Mouse (Mus musculus) testis, adult 2 months (tissue): ENCODE data around the gene Ccsap. TPM values are rescaled to one million over a fixed set of nuclear protein-coding genes. Genes with fewer than 3 reads are reported as not detected.

ENCODE experiments used
- H3K27ac ChIP-seq: fragments of 200-500 bp; 2 replicates; pipeline ENCODE4 v1.5.1; 2012; ENCODE audit warnings: low read depth, low read length; ENCODE audit not compliant: control insufficient read depth, insufficient read depth
- H3K27me3 ChIP-seq: fragments of 200-500 bp; 2 replicates; pipeline ENCODE4 v1.6.1; 2012; ENCODE audit warnings: mild to moderate bottlenecking, low read length, moderate library complexity; ENCODE audit not compliant: control insufficient read depth, insufficient read depth
- H3K36me3 ChIP-seq: fragments of 200-500 bp; 2 replicates; pipeline ENCODE4 v1.6.1; 2012; ENCODE audit warnings: mild to moderate bottlenecking, low read length; ENCODE audit not compliant: control insufficient read depth, insufficient read depth
- H3K4me1 ChIP-seq: fragments of 200-500 bp; 2 replicates; pipeline ENCODE4 v1.6.1; 2012; ENCODE audit warnings: low read length; ENCODE audit not compliant: control insufficient read depth, insufficient read depth
- H3K4me3 ChIP-seq: fragments of 200-500 bp; 2 replicates; pipeline ENCODE4 v1.5.1; 2012; ENCODE audit warnings: low read depth, mild to moderate bottlenecking, low read length, moderate library complexity, mixed read lengths; ENCODE audit not compliant: control insufficient read depth
- CTCF ChIP-seq: fragments of 200-500 bp; IDR thresholded peaks from 2 replicates; pipeline ENCODE4 v1.5.1; 2012; ENCODE audit warnings: low read depth, mild to moderate bottlenecking, inconsistent platforms, low read length, moderate library complexity; ENCODE audit not compliant: control insufficient read depth, insufficient read depth, insufficient replicate concordance
- POLR2A ChIP-seq: fragments of 200-500 bp; IDR thresholded peaks from 2 replicates; pipeline ENCODE4 v1.6.1; 2012; ENCODE audit warnings: low read depth, mild to moderate bottlenecking, inconsistent platforms, low read length, moderate library complexity; ENCODE audit not compliant: control insufficient read depth
- polyA plus RNA-seq: library from polyadenylated mRNA; depleted of rRNA; stranded (reverse); fragments of >200 nt; gene quantifications from 2 replicates; pipeline ENCODE4 v1.2.3, GENCODE M21; 2012

Gene Ccsap
- polyA plus RNA-seq, 1 experiment, result 28.2 TPM

- TF ChIP-seq CTCF (no peak), POLR2A (no peak)
- Histone ChIP-seq H3K4me3 (no peak overlapping the region), H3K4me1 (no peaks in the 10 kb centered on the region; the same call in 1 of the 2 replicates), H3K27ac (no peak overlapping the region), H3K36me3 (no peaks in the 10 kb centered on the region), H3K27me3 (no peaks in the 10 kb centered on the region)
Measured at GRCm38 (mm10) chr8:123880271-123880670, 20.3 kb upstream of the Ccsap start.

- Histone ChIP-seq H3K4me1 (no peaks in the 10 kb centered on the region), H3K36me3 (no peaks in the 10 kb centered on the region), H3K27ac (no peak overlapping the region), H3K4me3 (no peak overlapping the region), H3K27me3 (no peaks in the 10 kb centered on the region)
- no peak for TF ChIP-seq CTCF
- no peak for TF ChIP-seq POLR2A
Measured at GRCm38 (mm10) chr8:123877865-123878264, 17.9 kb upstream of the Ccsap start.

- H3K27ac ChIP-seq, result no peak overlapping the region
- H3K27me3 ChIP-seq, result no peaks in the 10 kb centered on the region
- H3K36me3 ChIP-seq, result no peaks in the 10 kb centered on the region
- no peaks in the 10 kb centered on the region for H3K4me1 ChIP-seq
- no peak overlapping the region for H3K4me3 ChIP-seq
- TF ChIP-seq CTCF (no peak), POLR2A (no peak)
Measured at GRCm38 (mm10) chr8:123874324-123874723, 14.3 kb upstream of the Ccsap start.

- Histone ChIP-seq H3K4me1 (no peaks in the 10 kb centered on the region), H3K27me3 (no peaks in the 10 kb centered on the region), H3K27ac (no peak overlapping the region), H3K36me3 (no peaks in the 10 kb centered on the region), H3K4me3 (no peak overlapping the region)
- TF ChIP-seq CTCF (no peak), POLR2A (no peak)
Measured at GRCm38 (mm10) chr8:123873364-123873763, 13.4 kb upstream of the Ccsap start.

GRCm38 (mm10) chr8:123872048-123872447, 12.0 kb upstream of the Ccsap start:
- TF ChIP-seq POLR2A (no peak), CTCF (no peak)
- Histone ChIP-seq H3K36me3 (no peaks in the 10 kb centered on the region), H3K27me3 (no peaks in the 10 kb centered on the region), H3K27ac (no peak overlapping the region), H3K4me3 (no peak overlapping the region), H3K4me1 (no peaks in the 10 kb centered on the region)

- Histone ChIP-seq H3K27ac (no peak overlapping the region), H3K36me3 (no peaks in the 10 kb centered on the region), H3K4me1 (no peaks in the 10 kb centered on the region), H3K27me3 (no peaks in the 10 kb centered on the region), H3K4me3 (no peak overlapping the region)
- no peak for TF ChIP-seq CTCF
- no peak for TF ChIP-seq POLR2A
Measured at GRCm38 (mm10) chr8:123866971-123867370, 7.0 kb upstream of the Ccsap start.

- no peaks in the 10 kb centered on the region for H3K27me3 ChIP-seq
- no peaks in the 10 kb centered on the region for H3K36me3 ChIP-seq
- no peak for TF ChIP-seq POLR2A
- no peak for TF ChIP-seq CTCF
- H3K27ac ChIP-seq, result no peak overlapping the region
- no peaks in the 10 kb centered on the region for H3K4me1 ChIP-seq
- no peak overlapping the region for H3K4me3 ChIP-seq
Measured at GRCm38 (mm10) chr8:123865786-123866185, 5.8 kb upstream of the Ccsap start.

- H3K4me3 ChIP-seq, result peak overlapping the region; percentile 92
- H3K27ac ChIP-seq, result no peak overlapping the region
- peaks cover 9% of the 10 kb centered on the region for H3K27me3 ChIP-seq
Measured at GRCm38 (mm10) chr8:123860386-123860785, 377 bp upstream of the Ccsap start.

More at GRCm38 (mm10) chr8:123860386-123860785, 377 bp upstream of the Ccsap start:
- TF ChIP-seq CTCF (no peak), POLR2A (no peak)
- Histone ChIP-seq H3K36me3 (no peaks in the 10 kb centered on the region), H3K4me1 (peaks cover 7% of the 10 kb centered on the region)
